Mouse (Mus musculus) cerebellum, adult 2 months (tissue): ENCODE results near the gene P2rx4.

Source experiments
- CTCF ChIP-seq: fragments of 200-500 bp; IDR thresholded peaks from 2 replicates; pipeline ENCODE4 v1.5.1; 2011; ENCODE audit warnings: low read depth, mild to moderate bottlenecking, control low read depth, low read length, moderate library complexity, borderline replicate concordance; ENCODE audit not compliant: insufficient read depth
- POLR2A ChIP-seq: fragments of 200-500 bp; IDR thresholded peaks from 2 replicates; pipeline ENCODE4 v1.6.1; 2011; ENCODE audit warnings: low read length, control low read depth, borderline replicate concordance; ENCODE audit not compliant: insufficient read depth

GRCm38 (mm10) chr5:122727096-122727495 is 19.8 kb downstream of the P2rx4 start:
- TF ChIP-seq CTCF (no peak), POLR2A (no peak)
